Mouse (Mus musculus) C2C12 (cell line): Measurements from ENCODE around the gene Tulp4. TPM values are rescaled to one million over a fixed set of nuclear protein-coding genes. Genes with fewer than 3 reads are reported as not detected.

Experiments
- H3K27me3 ChIP-seq: one replicate; pipeline ENCODE4 v1.6.1; 2011; ENCODE audit not compliant: control insufficient read depth, insufficient read depth, insufficient read length
- H3K36me3 ChIP-seq: one replicate; pipeline ENCODE4 v1.6.1; 2011; ENCODE audit not compliant: control insufficient read depth, insufficient read depth
- H3K4me3 ChIP-seq: one replicate; pipeline ENCODE4 v1.5.1; 2011; ENCODE audit warnings: mild to moderate bottlenecking, control low read depth; ENCODE audit not compliant: poor library complexity, insufficient read depth, severe bottlenecking
- H3K79me2 ChIP-seq: one replicate; pipeline ENCODE4 v1.6.1; 2011; ENCODE audit not compliant: control insufficient read depth, insufficient read depth
- H3K79me3 ChIP-seq: one replicate; pipeline ENCODE4 v1.6.1; 2011; ENCODE audit warnings: low read depth, control low read depth
- H3ac ChIP-seq: one replicate; pipeline ENCODE3; 2011; ENCODE audit warnings: low read depth; ENCODE audit not compliant: control insufficient read depth, insufficient read length
- CEBPB ChIP-seq: IDR thresholded peaks from one replicate; pipeline ENCODE4 v1.6.1; 2011; ENCODE audit warnings: low read depth, mild to moderate bottlenecking, control low read depth, moderate library complexity
- CTCF ChIP-seq: IDR thresholded peaks from one replicate; pipeline ENCODE4 v1.5.1; 2011; ENCODE audit not compliant: control insufficient read depth, insufficient read depth, insufficient read length
- FOSL1 ChIP-seq: IDR thresholded peaks from one replicate; pipeline ENCODE4 v1.8.0; 2011; ENCODE audit warnings: mild to moderate bottlenecking, low read length; ENCODE audit not compliant: poor library complexity, insufficient read depth, severe bottlenecking
- MAX ChIP-seq: IDR thresholded peaks from one replicate; pipeline ENCODE4 v1.6.1; 2011; ENCODE audit warnings: mild to moderate bottlenecking, control low read depth
- MYOD1 ChIP-seq: IDR thresholded peaks from one replicate; pipeline ENCODE4 v1.6.1; 2011; ENCODE audit warnings: low read depth; ENCODE audit not compliant: control insufficient read depth, insufficient read length
- MYOG ChIP-seq: IDR thresholded peaks from one replicate; pipeline ENCODE4 v1.6.1; 2011; ENCODE audit not compliant: control insufficient read depth, insufficient read length; ENCODE audit errors: extremely low read depth
- USF1 ChIP-seq: IDR thresholded peaks from one replicate; pipeline ENCODE4 v1.6.1; 2011; ENCODE audit warnings: low read depth, mild to moderate bottlenecking, control low read depth, moderate library complexity
- polyA plus RNA-seq: library from polyadenylated mRNA; unstranded; fragments of >200 nt; fragmentation: generic; extraction: Trizol; gene quantifications from one replicate; pipeline ENCODE4 v1.2.1, GENCODE M21; 2012; ENCODE audit warnings: missing spikeins

The Tulp4 gene
- polyA plus RNA-seq, 1 experiment: 58.1 TPM

DNA sequence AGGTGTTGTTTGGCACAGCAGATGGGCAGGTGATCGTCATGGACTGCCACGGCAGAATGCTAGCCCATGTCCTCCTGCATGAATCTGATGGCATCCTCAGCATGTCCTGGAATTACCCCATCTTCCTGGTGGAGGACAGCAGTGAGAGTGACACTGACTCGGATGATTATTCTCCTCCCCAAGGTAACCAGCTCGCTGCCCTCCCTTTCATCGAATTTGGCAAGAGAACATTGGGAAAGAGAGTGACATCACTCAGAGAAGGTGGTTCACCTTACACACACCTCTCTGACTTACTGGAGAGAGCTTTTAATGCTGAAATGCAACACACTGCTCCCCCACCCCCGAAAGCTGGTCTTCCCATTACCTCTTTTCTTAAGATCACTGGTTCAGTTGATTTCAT lies 92.4 kb downstream of the Tulp4 start:
- Histone ChIP-seq H3ac (no peak overlapping the region), H3K27me3 (no peaks in the 10 kb centered on the region), H3K79me3 (no peaks in the 10 kb centered on the region), H3K79me2 (no peaks in the 10 kb centered on the region), H3K4me3 (no peak overlapping the region), H3K36me3 (peaks cover 56% of the 10 kb centered on the region)
- TF ChIP-seq MYOD1 (no peak), MAX (no peak), CTCF (no peak), USF1 (no peak), MYOG (no peak), FOSL1 (no peak), CEBPB (no peak)

DNA sequence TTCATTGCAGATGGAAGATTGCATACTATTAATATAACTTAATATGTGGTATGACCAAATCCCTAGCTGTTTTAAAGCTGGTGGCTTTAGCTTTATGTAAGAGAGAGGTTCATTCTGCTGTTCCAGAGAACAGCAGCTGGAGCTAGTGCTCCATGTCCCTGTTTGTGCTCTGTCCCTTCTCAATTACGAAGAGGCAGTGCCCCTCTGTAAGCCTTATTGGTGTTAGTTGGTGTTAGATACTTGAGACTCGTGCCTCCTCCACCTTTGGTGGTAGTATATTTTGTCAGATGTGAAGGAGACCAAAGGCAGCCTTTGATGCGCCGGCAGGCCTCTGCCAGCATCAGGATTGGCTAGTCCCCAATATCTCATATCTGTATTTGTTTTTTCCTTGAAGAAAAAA lies 92.9 kb downstream of the Tulp4 start:
- H3K36me3 ChIP-seq: peaks cover 58% of the 10 kb centered on the region
- H3K4me3 ChIP-seq: no peak overlapping the region
- no peak overlapping the region for H3ac ChIP-seq
- H3K27me3 ChIP-seq: no peaks in the 10 kb centered on the region
- no peaks in the 10 kb centered on the region for H3K79me3 ChIP-seq
- TF ChIP-seq CEBPB (no peak), FOSL1 (no peak), USF1 (no peak), MAX (no peak), CTCF (no peak), MYOG (no peak), MYOD1 (no peak)
- H3K79me2 ChIP-seq: no peaks in the 10 kb centered on the region

DNA sequence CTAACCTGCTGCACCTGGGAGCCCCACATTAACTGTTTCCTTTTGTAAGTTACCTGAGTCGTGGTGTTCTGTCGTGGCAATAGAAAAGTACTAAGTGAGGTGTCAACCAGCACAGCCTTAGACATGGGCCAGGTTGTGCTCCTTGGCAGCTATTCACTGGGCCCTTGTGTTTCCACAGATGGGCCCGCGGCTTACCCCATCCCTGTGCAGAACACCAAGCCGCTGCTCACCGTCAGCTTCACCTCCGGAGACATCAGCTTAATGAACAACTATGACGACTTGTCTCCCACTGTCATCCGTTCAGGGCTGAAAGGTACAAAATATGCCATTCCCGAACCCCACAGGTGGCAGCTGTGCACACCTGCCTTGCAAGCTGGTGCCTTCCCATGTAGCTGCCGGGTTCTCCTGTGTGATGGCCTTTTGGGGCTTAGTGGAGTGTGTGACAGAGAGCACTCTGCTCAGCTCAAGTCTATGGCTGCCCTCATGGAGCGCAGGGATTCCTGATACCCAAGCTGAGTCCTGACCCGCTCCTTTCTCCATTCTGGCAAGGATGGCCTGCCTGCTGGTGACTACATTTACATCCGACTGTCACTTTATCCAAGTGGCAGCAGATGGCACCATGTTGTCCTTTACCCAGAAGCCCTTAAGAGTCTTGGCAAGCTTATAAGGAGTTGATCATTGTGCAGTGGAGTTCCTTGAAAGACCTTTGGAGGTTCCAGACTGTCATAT lies 95.4 kb downstream of the Tulp4 start:
- Histone ChIP-seq H3ac (no peak overlapping the region), H3K27me3 (no peaks in the 10 kb centered on the region), H3K79me3 (no peaks in the 10 kb centered on the region), H3K36me3 (peaks cover 65% of the 10 kb centered on the region), H3K79me2 (no peaks in the 10 kb centered on the region), H3K4me3 (no peak overlapping the region)
- TF ChIP-seq MYOD1 (no peak), CEBPB (no peak), MYOG (no peak), MAX (no peak), CTCF (no peak), FOSL1 (no peak), USF1 (no peak)

DNA sequence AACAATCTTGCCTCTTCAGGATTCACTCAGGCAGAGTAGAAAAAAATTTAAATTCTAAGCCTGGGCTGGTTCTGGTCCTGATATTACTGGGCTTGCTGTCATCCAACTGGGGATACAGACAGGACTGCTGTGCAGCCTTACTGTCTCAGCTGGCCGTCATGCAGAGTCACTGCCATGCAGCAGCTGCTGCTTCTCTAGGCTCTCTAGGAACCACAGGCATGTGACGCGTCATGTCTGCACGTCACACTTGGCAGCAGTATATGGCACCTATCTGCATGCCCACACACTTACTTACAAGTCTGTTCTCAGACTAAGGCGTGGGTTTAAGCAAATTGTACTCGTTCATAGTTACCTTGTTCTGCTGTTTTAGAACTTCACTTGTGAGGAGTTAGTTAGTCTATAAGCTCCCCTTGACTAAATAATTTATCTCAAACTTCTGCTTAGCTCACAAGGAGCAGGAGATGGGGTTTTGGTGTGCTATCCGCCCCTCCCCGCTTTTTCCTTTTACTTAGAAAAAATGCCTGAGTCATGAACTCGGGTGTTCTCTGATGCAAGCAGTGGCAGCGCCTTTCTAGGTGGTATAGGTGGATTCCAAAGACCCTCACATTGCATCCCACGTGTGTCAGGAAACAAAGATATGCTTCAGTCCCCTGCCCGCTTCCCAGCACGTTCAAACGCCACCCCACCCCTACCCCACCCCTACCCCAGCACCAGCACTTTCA lies 96.3 kb downstream of the Tulp4 start:
- TF ChIP-seq USF1 (peak; percentile 75), CTCF (no peak), MAX (no peak), MYOD1 (peak; percentile 98), CEBPB (no peak)
- H3K79me2 ChIP-seq: no peaks in the 10 kb centered on the region
- H3K36me3 ChIP-seq: peaks cover 56% of the 10 kb centered on the region
- H3K79me3 ChIP-seq: no peaks in the 10 kb centered on the region
- no peak overlapping the region for H3K4me3 ChIP-seq
- no peaks in the 10 kb centered on the region for H3K27me3 ChIP-seq
- H3ac ChIP-seq: no peak overlapping the region

DNA sequence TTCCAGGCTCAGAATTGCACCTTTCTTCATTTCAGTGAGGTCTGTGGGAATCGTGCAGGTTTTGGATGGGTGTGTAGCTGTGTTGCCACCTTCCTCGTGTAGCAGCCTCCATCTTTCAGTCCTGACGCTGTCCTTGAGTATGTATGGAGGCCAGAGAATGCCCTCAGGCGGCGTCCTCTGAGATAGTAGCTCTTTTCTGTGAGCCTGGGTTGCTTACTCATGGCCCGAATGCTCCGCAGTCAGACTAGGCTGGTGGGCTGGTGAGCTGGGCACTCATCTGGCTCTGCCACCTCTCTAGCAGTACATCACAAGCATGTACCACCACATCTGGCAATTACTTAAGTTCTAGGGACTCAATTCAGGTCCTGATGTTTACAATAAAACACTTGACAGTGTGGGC lies 96.9 kb downstream of the Tulp4 start:
- no peaks in the 10 kb centered on the region for H3K79me2 ChIP-seq
- no peaks in the 10 kb centered on the region for H3K79me3 ChIP-seq
- no peaks in the 10 kb centered on the region for H3K27me3 ChIP-seq
- peak overlapping the region; percentile 28 for H3ac ChIP-seq
- no peak overlapping the region for H3K4me3 ChIP-seq
- TF ChIP-seq MYOD1 (no peak), FOSL1 (no peak), CEBPB (no peak), MAX (no peak), CTCF (no peak), MYOG (no peak), USF1 (no peak)
- H3K36me3 ChIP-seq: peaks cover 54% of the 10 kb centered on the region
